Mouse (Mus musculus) embryonic stem cell, embryonic (primary cell): ENCODE measurements around the gene Aco2.

Experiments used
- CTCF ChIA-PET, 4 experiments: fragments of 300-600 bp in 2 of 4; fragments of 350-600 bp in 2 of 4; sonication (Branson Sonifier 250); formaldehyde crosslinking; loops; one replicate each; lab custom pipeline; 2022; ENCODE audit warnings: inconsistent platforms in 2 of 4; lab: Charles Lee
- POLR2A ChIA-PET, 4 experiments: fragments of 300-600 bp in 2 of 4; fragments of 350-600 bp in 2 of 4; sonication (Branson Sonifier 250); formaldehyde crosslinking; loops; one replicate each; lab custom pipeline; 2022; ENCODE audit warnings: antibody characterized with exemption in 4 of 4, inconsistent platforms in 1 of 4; lab: Charles Lee

The Aco2 gene

DNA sequence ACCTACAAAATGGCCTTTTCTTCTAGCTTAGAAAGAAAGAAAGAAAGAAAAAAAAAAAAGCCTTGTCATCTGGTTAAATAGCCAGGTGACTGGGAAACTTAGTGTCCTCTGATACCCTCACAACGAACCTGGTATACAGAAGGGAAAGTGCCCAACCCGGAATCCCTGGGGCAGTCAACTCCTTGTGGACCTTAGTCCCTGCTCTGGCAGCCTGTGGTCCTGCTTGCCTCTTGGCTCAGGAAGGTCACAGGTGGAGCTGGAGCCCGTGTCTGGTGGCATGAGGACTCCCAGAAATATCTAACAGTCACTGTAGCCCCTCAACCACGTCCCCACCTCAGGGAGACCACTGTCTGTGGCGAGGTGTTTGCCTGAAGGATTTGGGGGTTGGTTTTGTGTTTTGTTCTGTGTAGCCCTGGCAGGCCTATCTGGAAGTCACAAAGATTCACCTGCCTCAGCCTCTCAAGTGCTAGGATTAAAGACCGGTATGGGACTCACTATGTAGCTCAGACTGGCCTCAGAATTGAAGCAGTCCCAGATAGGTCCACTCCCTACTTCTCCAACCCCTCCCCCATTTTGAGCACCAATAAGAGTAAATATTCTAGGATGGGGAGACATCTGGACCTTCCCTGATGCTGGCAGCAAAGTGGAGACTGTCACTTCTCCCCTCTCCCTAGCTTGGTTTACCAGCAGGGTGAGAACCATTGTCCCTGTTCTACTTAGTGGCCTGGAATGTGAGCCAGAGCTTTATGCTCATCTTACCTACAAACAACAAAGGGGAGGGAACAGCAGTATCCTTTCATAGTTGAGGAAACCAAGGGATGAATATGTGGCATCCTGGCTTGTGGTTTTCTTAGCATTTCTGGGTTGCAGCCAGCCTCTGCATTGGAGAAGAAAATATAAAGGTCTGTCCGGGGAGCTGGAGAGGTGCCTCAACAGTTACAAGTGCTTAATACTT, 34.9 kb upstream of the Aco2 start:
- ChIA-PET POLR2A (interaction anchor here (0.5 to 6.3 kb wide), 25 partner anchors 7 to 1494 kb away, joined by 3 to 55 read pairs (median 4); partner anchors contain the start of genes Tob2 (in 2 of the 4), Aco2 (in 1 of the 4), Phf5a (in 1 of the 4) and Polr3h (in 1 of the 4)), CTCF (interaction anchor here (0.6 to 2.4 kb wide), 10 partner anchors 7 to 926 kb away, joined by 3 to 10 read pairs (median 3); no protein-coding TSS in a partner anchor)

DNA sequence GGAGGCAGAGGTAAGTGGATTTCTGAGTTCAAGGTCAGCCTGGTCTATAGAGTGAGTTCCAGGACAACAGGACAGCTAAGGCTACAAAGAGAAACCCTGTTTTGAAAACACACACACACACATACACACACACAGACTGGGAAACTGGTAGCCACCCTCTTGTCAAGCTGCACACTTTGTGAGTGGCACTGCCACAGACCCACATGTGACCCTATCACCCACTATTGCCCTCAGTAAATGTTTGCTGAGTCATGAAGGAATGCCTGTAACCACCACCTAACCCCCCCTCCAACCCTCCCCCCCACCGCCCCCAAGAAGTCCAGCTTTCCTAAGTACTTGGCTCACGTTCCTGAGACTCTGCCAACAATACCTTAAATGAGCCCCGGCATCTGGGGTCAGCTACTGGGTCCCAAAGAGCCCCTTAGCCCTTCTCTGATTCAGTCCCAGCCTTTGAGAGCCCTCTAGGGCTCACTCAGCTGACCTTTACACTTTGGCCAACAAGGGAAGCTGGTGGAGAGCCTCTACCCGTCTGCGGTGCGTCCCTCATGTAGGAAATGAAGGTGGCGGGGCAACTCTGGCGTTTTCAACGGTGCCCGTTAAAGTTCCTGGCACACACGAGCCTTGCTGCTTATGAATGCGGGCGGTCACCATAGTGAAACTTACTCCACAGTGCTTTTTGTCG, 33.4 kb upstream of the Aco2 start:
- CTCF ChIA-PET = interaction anchor here (0.6 to 2.7 kb wide), 8 partner anchors 7 to 1555 kb away, joined by 3 to 21 read pairs (median 5); no protein-coding TSS in a partner anchor
- POLR2A ChIA-PET = interaction anchor here in 3 of 4 experiments (0.6 to 6.3 kb wide), 22 partner anchors 8 to 121 kb away, joined by 3 to 55 read pairs (median 4); partner anchors contain the start of genes Aco2 (in 2 of the 3), Phf5a (in 2 of the 3), Polr3h (in 1 of the 3) and Tef (in 1 of the 3)

DNA sequence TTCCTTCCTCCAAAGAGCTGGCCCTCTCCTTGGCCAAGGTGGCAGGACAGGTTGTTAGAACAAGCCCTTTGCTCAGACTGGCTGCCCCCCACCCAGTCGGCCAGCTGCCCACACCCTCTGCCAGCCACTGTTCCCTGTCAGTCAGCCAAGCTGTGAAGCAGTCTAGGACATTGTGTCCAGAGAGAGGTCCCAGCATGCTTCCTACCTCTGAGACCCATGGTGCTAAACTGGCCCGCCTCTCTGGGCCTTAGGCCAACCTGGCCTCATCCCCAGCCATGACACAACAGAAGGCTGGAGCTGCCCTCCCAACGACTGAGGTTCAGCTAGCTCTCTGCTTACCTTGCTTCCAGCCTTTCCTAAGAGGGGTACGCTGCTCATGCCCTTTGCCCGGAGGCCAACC, 32.5 kb upstream of the Aco2 start:
- ChIA-PET POLR2A (interaction anchor here in 3 of 4 experiments (0.6 to 6.3 kb wide), 28 partner anchors 8 to 176 kb away, joined by 3 to 55 read pairs (median 4); partner anchors contain the start of genes Tob2 (in 2 of the 3), Aco2 (in 1 of the 3), Phf5a (in 1 of the 3) and Polr3h (in 1 of the 3)), CTCF (interaction anchor here (0.8 to 2.7 kb wide), 9 partner anchors 8 to 65 kb away, joined by 3 to 21 read pairs (median 4); no protein-coding TSS in a partner anchor)

DNA sequence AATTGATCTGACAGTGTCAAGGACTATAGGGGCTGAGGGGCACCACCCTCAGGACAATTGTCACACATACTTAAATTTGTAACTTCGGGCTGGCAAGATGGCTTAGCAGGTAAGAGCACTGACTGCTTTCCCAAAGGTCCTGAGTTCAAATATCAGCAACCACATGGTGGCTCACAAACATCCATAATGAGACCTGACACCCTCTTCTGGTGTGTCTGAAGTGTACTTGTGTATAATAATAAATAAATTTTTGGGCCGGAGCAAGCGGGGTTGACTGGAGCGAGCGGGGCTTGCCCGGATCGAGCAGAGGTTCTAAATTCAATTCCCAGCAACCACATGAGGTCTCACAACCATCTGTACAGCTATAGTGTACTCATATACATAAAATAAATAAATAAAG, 31.8 kb upstream of the Aco2 start:
- CTCF ChIA-PET = interaction anchor here (0.5 to 2.7 kb wide), 7 partner anchors 8 to 1776 kb away, joined by 3 to 21 read pairs (median 6); no protein-coding TSS in a partner anchor
- POLR2A ChIA-PET = interaction anchor here in 3 of 4 experiments (0.6 to 6.3 kb wide), 19 partner anchors 8 to 176 kb away, joined by 3 to 55 read pairs (median 4); partner anchors contain the start of genes Tob2 (in 2 of the 3), Aco2 (in 1 of the 3) and Phf5a (in 1 of the 3)

DNA sequence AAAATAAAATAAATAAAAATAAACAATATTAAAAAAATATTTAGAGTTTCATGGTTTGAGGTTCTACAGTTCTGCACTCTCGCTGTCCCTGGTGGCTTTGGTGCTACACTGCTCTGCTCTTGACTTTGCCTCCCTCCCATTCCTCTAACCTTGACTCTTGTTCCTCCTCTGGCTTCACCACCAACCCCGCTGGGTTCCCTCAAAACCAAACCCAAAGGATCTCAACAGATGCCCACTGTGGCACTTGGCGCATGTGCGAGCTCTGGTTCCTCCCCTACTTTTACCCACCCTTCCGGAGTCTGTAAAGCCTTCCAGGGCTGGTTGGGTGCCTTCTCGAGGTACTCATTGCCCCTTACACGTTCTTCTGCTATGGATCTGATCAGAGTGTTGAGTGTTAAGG, 29.8 kb upstream of the Aco2 start:
- ChIA-PET POLR2A (interaction anchor here in 2 of 4 experiments (0.6 to 11.6 kb wide), 3 partner anchors 15 to 58 kb away, joined by 4 to 212 read pairs (median 50); partner anchors contain the start of gene Tob2 (in 2 of the 2)), CTCF (interaction anchor here in 2 of 4 experiments (1.4 to 5.4 kb wide), 2 partner anchors 11 kb away, joined by 4 to 43 read pairs; no protein-coding TSS in a partner anchor)

DNA sequence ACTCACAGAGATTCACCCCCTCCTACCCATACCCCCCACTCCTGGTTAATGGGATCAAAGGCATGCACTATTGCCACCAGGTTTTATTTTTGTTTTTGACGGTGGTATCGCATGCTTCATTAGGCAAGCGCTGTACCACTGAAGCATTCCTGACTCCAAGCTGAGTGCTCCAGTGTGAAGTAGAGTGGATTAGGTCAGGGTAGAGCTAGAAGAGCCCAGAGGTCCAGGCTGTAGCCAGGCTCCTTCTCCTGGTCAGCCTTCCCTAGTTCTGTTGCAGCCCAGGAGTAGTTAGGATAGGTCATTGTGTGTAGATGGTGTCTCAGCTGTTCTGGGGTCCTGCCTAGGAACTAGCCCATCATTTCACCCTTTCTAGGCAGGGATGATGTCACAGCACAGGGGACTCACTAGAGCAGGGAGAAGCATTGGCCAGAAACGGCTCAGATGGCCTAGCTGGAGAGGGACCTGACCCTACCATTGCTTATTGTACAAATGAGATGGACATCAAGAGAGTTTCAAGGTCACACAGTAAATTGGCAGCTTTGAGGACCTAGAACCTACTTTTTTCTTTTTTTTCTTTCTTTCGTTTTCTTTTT, 27.0 kb upstream of the Aco2 start:
- ChIA-PET CTCF (interaction anchor here (0.6 to 5.4 kb wide), 10 partner anchors 8 to 135 kb away, joined by 3 to 43 read pairs (median 3); partner anchors contain the start of gene 1700029P11Rik (in 1 of the 4)), POLR2A (interaction anchor here (0.6 to 11.6 kb wide), 26 partner anchors 9 to 1245 kb away, joined by 3 to 212 read pairs (median 4); partner anchors contain the start of genes Aco2 (in 2 of the 4), Phf5a (in 2 of the 4), Tob2 (in 2 of the 4) and Polr3h (in 1 of the 4))

- ChIA-PET POLR2A (interaction anchor here in 3 of 4 experiments (0.5 to 11.6 kb wide), 22 partner anchors 9 to 916 kb away, joined by 3 to 212 read pairs (median 6); partner anchors contain the start of genes Aco2 (in 2 of the 3), Phf5a (in 2 of the 3), Polr3h (in 2 of the 3) and Tob2 (in 2 of the 3)), CTCF (interaction anchor here in 3 of 4 experiments (0.6 to 5.4 kb wide), 6 partner anchors 9 to 27 kb away, joined by 3 to 43 read pairs (median 4); no protein-coding TSS in a partner anchor)
Observed at GRCm38 (mm10) chr15:81845724-81846123, 26.4 kb upstream of the Aco2 start.

- POLR2A ChIA-PET = interaction anchor here in 3 of 4 experiments (0.5 to 11.6 kb wide), 17 partner anchors 10 to 371 kb away, joined by 3 to 212 read pairs (median 6); partner anchors contain the start of genes Aco2 (in 2 of the 3), Phf5a (in 2 of the 3), Tob2 (in 2 of the 3) and Polr3h (in 1 of the 3)
- CTCF ChIA-PET = interaction anchor here (0.5 to 5.4 kb wide), 9 partner anchors 10 to 212 kb away, joined by 3 to 43 read pairs (median 5); partner anchors contain the start of gene 4930407I10Rik (in 1 of the 4)
Observed at GRCm38 (mm10) chr15:81846755-81847154, 25.4 kb upstream of the Aco2 start.

- ChIA-PET CTCF (interaction anchor here (0.5 to 5.4 kb wide), 11 partner anchors 8 to 212 kb away, joined by 3 to 43 read pairs (median 5); partner anchors contain the start of gene 4930407I10Rik (in 1 of the 4)), POLR2A (interaction anchor here in 3 of 4 experiments (0.5 to 11.6 kb wide), 17 partner anchors 10 to 261 kb away, joined by 3 to 212 read pairs (median 5); partner anchors contain the start of genes Aco2 (in 3 of the 3), Phf5a (in 3 of the 3) and Tob2 (in 2 of the 3))
Observed at GRCm38 (mm10) chr15:81847161-81847560, 24.9 kb upstream of the Aco2 start.

- CTCF ChIA-PET = interaction anchor here (0.6 to 3.8 kb wide), 20 partner anchors 8 to 177 kb away, joined by 3 to 18 read pairs (median 5); partner anchors contain the start of genes Polr3h (in 2 of the 4) and Tob2 (in 1 of the 4)
- POLR2A ChIA-PET = interaction anchor here (0.6 to 11.6 kb wide), 17 partner anchors 9 to 262 kb away, joined by 3 to 212 read pairs (median 5); partner anchors contain the start of genes Tob2 (in 2 of the 4), Aco2 (in 1 of the 4), Phf5a (in 1 of the 4) and Polr3h (in 1 of the 4)
Observed at GRCm38 (mm10) chr15:81847861-81848260, 24.2 kb upstream of the Aco2 start.

DNA sequence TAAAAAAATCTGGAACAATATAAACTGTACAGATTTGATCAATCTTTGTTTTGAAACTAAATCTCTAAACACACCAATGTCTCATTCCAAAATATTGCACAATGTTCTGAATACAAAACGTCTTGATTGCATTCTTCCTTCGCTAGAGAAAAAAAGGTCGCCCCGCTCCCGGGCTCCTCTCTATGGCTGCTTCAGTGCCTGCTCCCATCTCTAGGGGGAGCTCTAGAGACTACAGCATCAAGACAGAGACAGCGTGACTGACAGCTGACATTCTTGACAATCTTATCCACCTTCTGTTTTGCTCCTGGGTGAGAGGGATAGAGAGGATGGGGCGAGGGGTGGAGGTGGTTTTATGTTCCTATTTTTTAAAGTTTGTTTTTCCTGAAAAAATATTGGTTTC, 23.8 kb upstream of the Aco2 start:
- ChIA-PET POLR2A (interaction anchor here (0.6 to 11.6 kb wide), 24 partner anchors 9 to 262 kb away, joined by 3 to 212 read pairs (median 4); partner anchors contain the start of genes Polr3h (in 2 of the 4), Tob2 (in 2 of the 4), Aco2 (in 1 of the 4) and Phf5a (in 1 of the 4)), CTCF (interaction anchor here (0.5 to 3.8 kb wide), 23 partner anchors 9 to 313 kb away, joined by 3 to 18 read pairs (median 5); partner anchors contain the start of genes Polr3h (in 2 of the 4), Aco2 (in 1 of the 4), Phf5a (in 1 of the 4) and Tob2 (in 1 of the 4))

GRCm38 (mm10) chr15:81849104-81849503, 23.0 kb upstream of the Aco2 start:
- ChIA-PET POLR2A (interaction anchor here in 3 of 4 experiments (0.5 to 11.6 kb wide), 18 partner anchors 8 to 393 kb away, joined by 3 to 212 read pairs (median 4); partner anchors contain the start of genes Tob2 (in 3 of the 3), Polr3h (in 2 of the 3), Aco2 (in 1 of the 3) and Phf5a (in 1 of the 3)), CTCF (interaction anchor here in 3 of 4 experiments (0.7 to 3.8 kb wide), 12 partner anchors 9 to 148 kb away, joined by 3 to 18 read pairs (median 6); partner anchors contain the start of genes Aco2 (in 1 of the 3), Phf5a (in 1 of the 3) and Polr3h (in 1 of the 3))

GRCm38 (mm10) chr15:81850718-81851117, 21.4 kb upstream of the Aco2 start:
- ChIA-PET POLR2A (interaction anchor here in 3 of 4 experiments (0.5 to 11.6 kb wide), 23 partner anchors 6 to 157 kb away, joined by 3 to 212 read pairs (median 5); partner anchors contain the start of genes Aco2 (in 2 of the 3), Phf5a (in 2 of the 3), Polr3h (in 2 of the 3) and Tob2 (in 2 of the 3)), CTCF (interaction anchor here (0.9 to 3.8 kb wide), 7 partner anchors 11 to 54 kb away, joined by 3 to 14 read pairs (median 4); no protein-coding TSS in a partner anchor)

DNA sequence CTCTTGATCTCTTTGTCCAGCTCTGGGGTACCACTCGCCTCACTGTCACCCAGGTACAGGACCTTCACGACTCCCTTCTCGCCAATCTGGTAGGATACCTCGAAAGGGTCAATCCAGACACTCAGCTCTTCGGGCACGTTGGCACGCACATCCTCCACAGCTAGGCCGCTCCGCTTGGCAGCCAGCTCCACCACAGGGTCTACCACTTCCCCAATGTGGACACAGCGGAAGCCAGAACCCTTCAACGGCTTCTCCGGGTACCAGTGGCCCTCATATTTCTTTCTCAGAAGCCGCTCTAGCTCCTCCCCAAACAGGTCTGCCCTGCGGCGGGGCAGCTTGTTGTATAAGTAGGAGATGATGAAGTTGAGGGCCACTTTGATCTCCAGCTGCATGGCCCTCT, 20.7 kb upstream of the Aco2 start:
- ChIA-PET CTCF (interaction anchor here (0.6 to 3.0 kb wide), 5 partner anchors 20 to 99 kb away, joined by 3 to 10 read pairs (median 3); no protein-coding TSS in a partner anchor), POLR2A (interaction anchor here in 3 of 4 experiments (0.6 to 11.6 kb wide), 21 partner anchors 10 to 158 kb away, joined by 3 to 212 read pairs (median 4); partner anchors contain the start of genes Aco2 (in 2 of the 3), Phf5a (in 2 of the 3), Pmm1 (in 1 of the 3) and Polr3h (in 1 of the 3))
